Mouse (Mus musculus): ENCODE data around the gene Irf2bpl. TPM values are rescaled to one million over a fixed set of nuclear protein-coding genes. Genes with fewer than 3 reads are reported as not detected.
A peak's percentile ranks its signal among the peaks of the same experiment; 100 is the strongest.

Irf2bpl gene
- total RNA-seq, 2 experiments from 2014 or later: 21.5 to 28.2 TPM

DNA sequence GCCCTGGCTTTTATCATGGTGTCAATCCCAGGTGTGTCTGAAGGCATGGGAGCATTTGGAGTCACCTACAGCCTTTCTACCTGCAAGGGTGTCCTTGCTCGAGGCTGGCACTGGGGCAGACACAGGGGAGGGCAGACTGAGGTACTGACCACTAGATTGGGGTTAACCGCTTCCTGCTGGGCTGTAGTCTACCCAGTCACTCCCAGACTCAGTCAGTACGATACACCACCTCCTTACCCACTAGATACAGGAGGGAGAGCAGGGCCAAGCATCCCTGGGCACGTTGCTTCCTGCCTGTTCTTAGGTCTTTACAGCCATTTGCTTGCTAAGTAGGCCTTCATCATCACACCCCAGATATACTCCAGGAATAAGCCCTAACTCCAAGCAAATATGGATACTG lies 44.1 kb downstream of the Irf2bpl start:
- no peak overlapping the region for H3K27ac ChIP-seq
- intact Hi-C loops (cut with DNase I): no loop called here
- TF ChIP-seq CTCF (IDR thresholded peaks at IDR 0.05): no peak
- DNase-seq: no peak
- H3K4me3 ChIP-seq: no peak overlapping the region

DNA sequence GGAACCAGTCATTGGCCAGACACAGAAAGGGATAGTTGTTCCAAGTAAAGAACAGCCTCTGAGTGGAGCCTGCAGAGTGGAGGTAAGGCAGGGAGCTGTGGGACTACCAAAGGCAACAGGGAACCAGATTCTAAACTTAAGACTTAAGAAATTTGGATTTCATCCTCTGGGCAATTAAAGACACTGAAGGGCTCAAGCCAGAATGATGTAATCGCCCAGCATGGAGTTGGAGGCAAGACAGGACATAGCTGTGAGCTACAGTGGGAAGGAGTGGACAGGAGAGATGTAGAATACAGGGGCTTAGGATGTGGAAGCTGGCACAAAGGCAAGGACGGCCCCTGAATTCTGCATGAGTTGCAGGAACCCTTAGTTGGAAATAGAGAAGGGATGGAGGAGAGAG lies 46.4 kb downstream of the Irf2bpl start:
- Histone ChIP-seq H3K27ac (peak overlapping the region; percentile 57), H3K4me3 (no peak overlapping the region)
- intact Hi-C loops (cut with DNase I): no loop called here
- no peak for TF ChIP-seq CTCF (IDR thresholded peaks at IDR 0.05)
- no peak for DNase-seq

DNA sequence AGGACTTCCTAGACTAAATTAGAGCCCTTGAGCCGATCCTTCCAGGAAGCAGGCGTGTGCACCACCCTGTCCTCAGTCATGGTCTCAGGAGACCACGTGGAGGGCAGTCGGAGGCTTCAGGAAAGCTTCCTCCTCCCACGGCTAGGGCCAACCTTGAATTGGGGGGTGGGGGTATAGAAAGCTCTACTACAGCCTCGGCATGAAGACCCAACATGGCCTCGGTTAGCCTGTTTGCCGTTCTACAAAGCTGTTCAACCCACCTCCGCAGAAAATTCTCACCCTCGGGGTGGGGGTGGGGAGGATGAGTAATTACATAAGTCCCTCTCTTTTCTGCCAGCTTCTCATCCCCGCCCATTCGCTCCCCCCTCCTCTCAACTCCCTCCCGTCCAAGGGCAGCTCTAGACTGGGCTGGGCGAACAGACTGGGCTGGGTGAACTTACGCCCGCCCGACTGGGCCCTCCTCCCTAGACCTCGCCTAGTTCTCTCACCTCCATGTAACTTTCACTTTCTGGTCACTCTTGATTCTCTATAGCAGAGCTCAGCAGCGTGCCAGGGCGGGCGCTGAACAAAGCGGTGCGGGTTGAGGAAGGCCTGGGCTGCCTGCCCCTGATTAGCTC lies 48.1 kb downstream of the Irf2bpl start:
- H3K4me3 ChIP-seq: peak overlapping the region; percentile 64
- intact Hi-C loops (cut with DNase I): no loop called here

DNA sequence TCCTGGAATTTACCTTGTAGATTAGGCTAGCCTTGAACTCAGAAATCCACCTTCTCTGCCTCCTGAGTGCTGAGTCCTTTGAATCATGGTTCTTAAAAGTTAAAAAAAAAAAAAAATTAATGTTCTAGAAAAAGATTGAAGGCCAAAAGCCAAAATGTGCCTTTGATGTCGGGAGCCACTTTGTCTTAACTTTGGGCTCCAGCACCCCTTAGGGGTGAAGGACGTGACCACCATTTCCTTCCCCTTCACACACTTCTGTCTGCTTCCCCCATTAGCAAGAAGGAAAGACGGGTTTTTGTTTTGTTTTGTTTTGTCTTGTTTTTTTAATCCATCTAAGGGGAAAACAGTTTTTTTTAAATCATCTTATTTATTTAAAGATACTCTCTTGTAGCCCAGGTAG lies 48.7 kb downstream of the Irf2bpl start:
- Histone ChIP-seq H3K4me3 (peak overlapping the region; percentile 64), H3K27ac (peak overlapping the region; percentile 94)
- intact Hi-C loops (cut with DNase I): loop anchor here (2.0 kb wide), 1 partner anchor 47 kb away; no protein-coding TSS in a partner anchor
- no peak for DNase-seq
- no peak for TF ChIP-seq CTCF (IDR thresholded peaks at IDR 0.05)

More for the DNA sequence above, 48.1 kb downstream of the Irf2bpl start:
- H3K27ac ChIP-seq: peak overlapping the region; percentile 94
- peak; percentile 90 for DNase-seq
- TF ChIP-seq CTCF (IDR thresholded peaks at IDR 0.05): no peak

DNA sequence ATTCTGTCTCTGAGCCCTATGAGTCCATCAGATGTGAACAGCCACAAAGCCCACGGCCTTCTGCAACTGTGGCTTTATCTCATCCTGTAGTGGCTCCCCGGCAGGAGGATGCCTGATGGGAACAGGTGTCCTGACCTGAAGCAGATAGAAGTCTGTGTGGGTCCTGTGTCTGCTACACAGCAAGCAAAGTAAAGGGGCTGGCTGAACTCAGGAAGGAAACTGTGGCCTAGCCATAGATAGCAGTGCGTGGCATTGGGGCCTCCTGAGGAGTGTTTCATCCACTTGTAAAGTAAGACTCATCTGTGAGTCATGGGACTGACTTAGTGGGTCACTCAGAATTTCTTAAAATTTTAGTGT lies 50.2 kb downstream of the Irf2bpl start:
- no peak for DNase-seq
- no peak overlapping the region for H3K4me3 ChIP-seq
- peak overlapping the region; percentile 94 for H3K27ac ChIP-seq
- no peak for TF ChIP-seq CTCF (IDR thresholded peaks at IDR 0.05)
- intact Hi-C loops (cut with DNase I): loop anchor here (2.0 kb wide), 1 partner anchor 48 kb away; no protein-coding TSS in a partner anchor

DNA sequence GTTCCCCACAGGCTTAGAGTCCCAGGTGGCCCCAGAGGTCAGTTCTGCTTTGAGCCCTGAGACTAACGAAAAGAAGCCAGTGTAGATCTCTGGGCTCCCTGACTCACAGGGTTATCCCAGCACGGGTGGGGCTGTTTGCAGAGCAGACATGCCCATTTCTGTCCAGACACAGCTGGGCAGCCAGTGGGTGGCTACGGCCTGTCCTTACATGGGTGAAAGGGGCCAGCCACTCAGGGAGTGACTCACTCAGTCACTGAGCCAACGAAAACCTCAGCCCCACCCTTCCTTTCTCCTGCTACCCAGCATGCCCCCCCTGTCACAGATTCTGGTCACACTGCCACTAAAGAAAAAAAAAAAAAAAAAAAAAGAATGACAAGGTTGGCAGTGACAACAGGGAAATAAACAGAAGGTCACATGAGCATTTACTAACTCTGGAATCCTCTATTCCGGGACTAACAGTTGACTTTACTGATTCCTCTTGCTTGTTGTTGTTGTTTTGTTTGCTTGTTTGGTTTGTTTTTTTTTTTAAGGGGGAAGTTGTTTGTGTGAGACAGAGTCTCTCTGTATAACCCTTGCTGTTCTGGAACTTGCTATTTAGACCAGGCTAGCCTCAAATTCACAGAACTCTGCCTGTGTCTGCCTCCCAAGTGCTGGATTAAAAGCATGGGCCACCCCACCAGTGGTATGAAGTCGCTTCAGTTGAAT lies 50.7 kb downstream of the Irf2bpl start:
- peak; percentile 92 for DNase-seq
- no peak for TF ChIP-seq CTCF (IDR thresholded peaks at IDR 0.05)
- Histone ChIP-seq H3K27ac (peak overlapping the region; percentile 94), H3K4me3 (peak overlapping the region; percentile 45)
- intact Hi-C loops (cut with DNase I): loop anchor here (2.0 kb wide), 2 partner anchors 33 to 49 kb away; no protein-coding TSS in a partner anchor

DNA sequence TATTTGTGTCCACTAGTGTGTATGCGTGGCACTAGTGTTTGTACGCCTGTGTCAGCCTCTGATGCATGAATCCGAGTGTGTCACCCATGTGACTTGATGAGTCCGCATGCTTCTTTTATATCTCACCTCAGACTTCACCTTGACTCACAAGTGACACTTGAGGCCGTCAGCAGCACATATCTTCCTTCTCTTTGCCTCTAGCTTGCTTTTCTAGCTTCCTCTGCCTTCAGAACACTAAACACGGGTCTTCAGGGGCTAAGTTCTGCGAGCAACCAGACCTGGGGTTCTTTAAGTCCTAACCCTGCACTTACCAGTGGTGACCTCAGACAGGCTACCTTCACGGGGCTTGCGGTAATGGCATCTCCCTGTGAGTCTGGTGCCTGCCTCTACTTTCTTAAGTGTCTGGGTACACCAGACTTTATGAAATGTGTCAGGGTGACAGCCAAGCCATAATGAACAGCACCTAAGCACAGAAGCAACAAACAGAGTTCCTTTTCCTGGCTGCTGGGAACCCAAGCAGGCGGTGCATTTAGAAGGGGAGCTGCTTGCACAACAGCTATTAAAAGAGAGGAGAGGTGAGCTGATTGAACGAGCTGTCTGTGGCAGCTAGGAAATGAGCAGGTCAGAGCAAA lies 51.9 kb downstream of the Irf2bpl start:
- TF ChIP-seq CTCF (IDR thresholded peaks at IDR 0.05): no peak
- Histone ChIP-seq H3K4me3 (peak overlapping the region; percentile 54), H3K27ac (peak overlapping the region; percentile 94)
- intact Hi-C loops (cut with DNase I): loop anchor here (2.0 kb wide), 1 partner anchor 32 kb away; no protein-coding TSS in a partner anchor
- no peak for DNase-seq

DNA sequence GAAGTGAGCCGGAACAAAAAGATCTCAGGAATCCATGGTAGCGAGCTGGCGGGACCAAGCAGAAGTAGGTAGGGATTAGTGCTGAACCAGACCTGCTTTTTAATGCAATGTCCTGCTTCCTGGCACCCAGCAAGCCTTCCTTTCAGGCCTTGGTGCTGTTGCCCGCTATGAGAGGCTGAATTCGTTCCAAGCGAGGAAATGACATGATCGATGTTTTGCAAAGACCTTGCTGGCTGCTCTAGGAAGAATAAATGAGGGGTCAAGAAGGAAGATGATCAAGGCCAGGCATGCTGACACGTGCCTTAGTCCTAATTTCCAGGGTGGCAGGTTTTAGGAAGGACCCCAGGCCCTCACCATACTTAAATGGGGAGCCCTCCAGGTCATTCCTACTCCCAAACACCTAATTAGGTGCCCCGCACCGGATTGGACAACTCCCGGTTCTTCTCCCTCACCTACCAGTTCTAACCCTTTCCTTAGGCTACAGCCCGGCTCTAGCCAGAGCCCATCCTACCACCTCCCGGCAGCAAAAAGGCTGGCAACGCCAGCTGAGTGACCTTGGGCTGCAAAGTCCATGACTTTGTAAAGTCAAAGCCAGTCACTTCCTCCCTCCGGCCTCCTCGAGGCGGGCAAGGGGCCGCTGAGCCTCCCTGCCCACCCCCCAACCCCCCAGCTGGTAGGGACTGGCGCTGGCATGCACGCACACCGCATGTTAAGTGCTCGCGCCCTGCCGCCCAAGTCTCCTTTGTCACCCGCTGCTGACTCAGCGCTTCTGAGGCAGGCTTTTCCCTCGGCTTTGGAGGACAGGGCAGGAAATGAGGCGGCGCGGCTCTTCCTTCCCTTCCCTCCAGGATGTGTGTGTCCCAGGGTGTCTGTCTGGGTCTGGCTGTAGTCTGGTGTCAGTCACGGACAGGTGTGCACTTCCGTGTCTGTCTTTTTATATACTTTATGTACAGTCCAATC lies 52.7 kb downstream of the Irf2bpl start:
- H3K27ac ChIP-seq: peak overlapping the region; percentile 94
- TF ChIP-seq CTCF (IDR thresholded peaks at IDR 0.05): no peak
- intact Hi-C loops (cut with DNase I): loop anchor here (2.0 kb wide), 1 partner anchor 31 kb away; no protein-coding TSS in a partner anchor
- peak overlapping the region; percentile 54 for H3K4me3 ChIP-seq
- peak; percentile 77 for DNase-seq

Other genes starting within 250 kb of the Irf2bpl start
- 1 to 10 TPM; 4.0 to 6.9 TPM for gene Vash1, start 206.1 kb downstream of the Irf2bpl start, total RNA-seq (2021)
- 1 to 10 TPM; 3.9 to 4.8 TPM for gene Angel1, start 158.3 kb downstream of the Irf2bpl start, total RNA-seq (2021)
- gene Lrrc74a, start 150.4 kb downstream of the Irf2bpl start, total RNA-seq (2021): not detected
- gene Cipc, start 62.2 kb upstream of the Irf2bpl start, total RNA-seq (2021): 10 to 100 TPM; 32.2 to 33.8 TPM
- not detected for gene Zdhhc22, start 105.6 kb upstream of the Irf2bpl start, total RNA-seq (2021)
- not detected for gene Tmem63c, start 136.5 kb upstream of the Irf2bpl start, total RNA-seq (2021)
- under 1 TPM; 0.14 to 0.20 TPM for gene Ngb, start 217.7 kb upstream of the Irf2bpl start, total RNA-seq (2021)

Data from gastrocnemius, adult 2 months (tissue).